Mouse (Mus musculus) v-Abl transformed pro-B cells (cell line): ENCODE results near the gene Arcn1.
"Not testable (repeated sequence)": the region's sequence is repeated elsewhere in the genome, so short reads cannot be mapped to it uniquely, and the experiment has no call there.

Experiments used
- in situ Hi-C, 2 experiments: fragments of 400-800 bp; cut with MboI; formaldehyde crosslinking; loops; one replicate each; pipeline ENCODE4 v1.15.1; 2025; ENCODE audit not compliant: unreplicated experiment in 2 of 2

The Arcn1 gene

DNA sequence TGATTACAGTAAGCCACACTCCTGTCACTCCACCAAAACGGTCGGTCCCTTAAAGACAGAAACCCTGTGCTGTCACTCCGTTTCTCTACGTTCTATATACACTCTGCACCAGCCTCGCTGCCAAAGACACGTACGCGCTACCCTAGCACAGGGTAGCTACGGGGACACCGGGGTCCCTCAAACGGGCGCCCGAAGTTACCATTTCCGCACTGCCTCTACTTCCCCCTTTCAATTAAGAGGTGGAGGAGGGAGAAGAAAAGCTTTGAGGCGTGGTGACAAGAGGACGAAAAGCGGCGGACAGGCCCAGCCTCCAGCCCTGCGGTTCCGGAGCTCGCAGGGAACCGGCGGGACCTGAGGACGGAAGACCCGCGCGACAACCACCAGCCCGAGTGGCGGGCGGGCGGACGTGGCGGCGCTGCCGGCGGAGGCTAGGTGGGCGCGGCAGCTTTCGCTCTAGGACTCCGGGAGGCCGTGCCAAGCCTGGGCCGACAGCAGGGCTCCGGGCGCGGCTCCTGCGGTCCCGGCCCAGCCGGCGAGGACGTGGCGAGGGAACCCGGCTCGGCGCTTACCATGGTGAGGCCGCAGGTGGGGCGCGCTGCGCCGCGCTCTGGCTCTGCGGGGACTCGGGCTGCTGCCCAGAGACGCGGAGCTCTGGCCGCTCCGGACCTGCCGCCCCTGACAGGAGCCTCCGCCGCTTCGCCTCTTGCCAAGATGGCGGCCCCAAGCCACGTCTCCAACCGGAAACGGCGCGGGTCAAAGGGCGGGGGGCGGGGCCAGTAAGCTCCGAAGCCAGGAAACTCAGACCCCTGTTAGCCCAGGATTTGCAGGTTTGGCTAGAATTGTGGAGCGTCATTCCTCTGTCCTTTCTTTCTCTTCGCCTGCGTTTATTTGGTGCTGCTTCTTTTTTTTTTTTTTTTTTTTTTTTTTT lies at the start of gene Arcn1, which contains the start of gene Ift46:
Arcn1 (minus strand) TSS at position 745 of the 928 bp plus-strand sequence.
Ift46 (plus strand) TSS at position 808 of the 928 bp plus-strand sequence.
- in situ Hi-C loops: no loop called here

DNA sequence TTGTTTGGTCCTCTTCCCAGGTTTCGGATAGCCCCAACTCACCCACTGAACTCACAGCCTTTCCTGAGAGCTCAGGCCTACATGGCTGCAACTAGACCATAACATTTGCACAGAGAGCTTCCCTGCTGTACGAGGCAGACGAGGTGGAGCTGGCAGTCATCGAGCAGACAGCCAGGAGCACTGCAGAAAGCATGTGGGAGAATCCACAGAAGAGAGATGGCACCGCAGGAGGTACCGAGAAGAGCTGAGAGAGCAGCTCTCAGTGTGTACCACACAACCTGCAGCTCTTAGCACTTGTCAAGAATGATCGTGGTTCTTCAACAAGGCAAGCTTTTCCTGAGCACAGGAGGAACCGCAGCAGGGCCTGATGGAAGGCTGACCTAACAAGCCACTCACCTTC lies 46.5 kb upstream of the Arcn1 start:
- in situ Hi-C loops: loop anchor here (5.0 to 10.0 kb wide), 4 partner anchors 67 to 199 kb away; no protein-coding TSS in a partner anchor

DNA sequence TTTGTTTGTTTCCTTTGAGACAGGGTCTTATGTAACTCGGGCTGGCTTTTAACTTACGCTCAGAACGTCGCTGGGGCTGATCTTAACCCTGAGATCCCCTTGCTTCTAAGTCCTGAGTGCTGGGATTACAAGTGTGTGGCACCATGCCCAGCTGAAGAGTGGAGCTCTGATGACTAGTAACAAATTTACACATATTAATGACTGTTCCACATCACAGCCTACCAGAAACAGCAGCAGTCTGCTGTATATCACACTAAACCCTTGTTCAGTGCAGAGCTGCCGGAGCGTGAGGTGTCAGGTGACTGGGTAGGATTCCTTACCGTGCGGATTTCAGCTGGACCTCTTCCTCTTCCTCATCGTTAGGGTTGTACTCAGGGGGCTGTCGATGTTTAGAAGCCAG lies 42.7 kb upstream of the Arcn1 start:
- in situ Hi-C loops: loop anchor here (5.0 to 10.0 kb wide), 4 partner anchors 63 to 196 kb away; no protein-coding TSS in a partner anchor

DNA sequence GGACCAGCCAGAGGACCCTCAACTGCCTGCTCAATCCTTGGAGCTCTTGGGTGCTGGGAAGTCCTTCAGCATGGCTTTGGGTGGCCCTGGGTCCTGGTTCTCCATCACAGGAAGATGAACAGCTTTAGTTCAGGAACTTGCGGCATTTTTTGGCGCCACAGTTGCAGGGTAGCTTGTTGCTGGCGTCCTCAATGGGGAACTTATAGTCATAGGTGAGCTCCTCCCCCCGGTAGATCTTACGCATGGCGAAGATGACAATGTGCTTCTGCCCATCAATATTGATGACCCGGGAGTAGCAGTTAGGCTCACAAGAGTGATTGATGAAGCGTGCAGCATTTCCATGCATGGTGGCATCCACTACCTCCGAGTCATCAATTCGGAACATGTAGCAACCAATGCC lies 40.1 kb upstream of the Arcn1 start:
- in situ Hi-C loops: no loop called here

DNA sequence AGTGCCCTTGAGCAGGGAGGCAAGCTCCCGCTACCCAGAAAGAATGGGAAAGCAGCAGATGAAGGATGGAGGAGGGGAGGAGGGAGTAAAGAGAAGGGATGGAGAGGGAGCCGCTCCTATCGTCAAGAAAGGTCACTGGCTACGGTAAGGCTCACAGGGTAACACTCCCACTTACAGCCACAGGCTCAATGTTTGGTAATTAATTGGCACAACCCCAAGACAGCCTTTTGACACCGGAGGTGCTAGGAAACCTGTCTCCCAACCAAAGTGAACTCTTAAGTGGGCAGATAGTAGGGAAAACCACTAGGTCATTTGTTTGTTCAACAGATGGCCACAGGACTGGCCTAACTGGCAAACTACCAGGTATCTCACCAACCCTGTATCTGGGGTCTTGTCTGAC lies 39.5 kb upstream of the Arcn1 start:
- in situ Hi-C loops: no loop called here

DNA sequence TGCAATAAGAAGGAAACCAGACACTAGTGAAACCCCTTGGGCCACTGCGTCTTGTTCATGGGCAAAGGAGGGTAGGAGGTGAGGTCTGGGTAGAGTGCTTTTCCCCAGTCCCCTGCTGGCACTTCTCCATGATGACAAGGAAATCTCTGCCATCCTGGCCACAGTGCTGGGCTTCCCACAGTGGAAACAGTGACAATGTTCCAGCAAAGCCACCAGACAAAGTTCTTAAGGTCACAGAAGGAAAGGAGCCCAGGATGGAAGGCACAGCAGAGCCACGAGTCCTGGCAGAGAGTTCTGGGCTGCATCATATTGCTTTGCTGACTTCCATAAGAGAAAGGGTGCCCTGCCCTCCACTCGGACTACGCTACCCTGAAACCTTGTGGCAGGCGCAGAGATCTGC lies 37.9 kb upstream of the Arcn1 start:
- in situ Hi-C loops: no loop called here

DNA sequence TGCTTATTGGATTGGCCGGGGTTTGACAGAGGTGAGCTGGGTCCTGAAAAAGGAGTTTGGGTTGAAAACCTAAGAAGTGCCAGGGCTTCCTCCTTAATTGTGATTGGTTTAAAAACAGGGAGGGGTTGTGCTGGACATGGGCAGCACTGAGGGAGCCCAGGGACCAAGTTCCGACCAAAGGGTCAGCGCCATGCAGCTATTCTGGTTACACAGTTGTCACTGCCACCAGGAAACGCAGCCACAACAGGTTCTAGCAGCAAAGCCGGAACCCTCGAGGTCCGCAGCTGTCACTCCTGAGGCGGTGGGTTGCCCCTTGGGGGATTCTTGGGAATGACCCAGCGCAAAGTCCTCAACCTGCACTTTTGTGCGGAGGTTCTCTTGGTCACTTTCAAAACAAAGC lies 37.0 kb upstream of the Arcn1 start:
- in situ Hi-C loops: no loop called here

- in situ Hi-C loops: no loop called here
Measured at GRCm38 (mm10) chr9:44802808-44803450, 35.3 kb upstream of the Arcn1 start, which contains the start of gene Ttc36. Gene Ttc36, minus strand, starts transcription at chr9:44803072.

GRCm38 (mm10) chr9:44801669-44802068 lies 34.0 kb upstream of the Arcn1 start:
- in situ Hi-C loops: no loop called here

DNA sequence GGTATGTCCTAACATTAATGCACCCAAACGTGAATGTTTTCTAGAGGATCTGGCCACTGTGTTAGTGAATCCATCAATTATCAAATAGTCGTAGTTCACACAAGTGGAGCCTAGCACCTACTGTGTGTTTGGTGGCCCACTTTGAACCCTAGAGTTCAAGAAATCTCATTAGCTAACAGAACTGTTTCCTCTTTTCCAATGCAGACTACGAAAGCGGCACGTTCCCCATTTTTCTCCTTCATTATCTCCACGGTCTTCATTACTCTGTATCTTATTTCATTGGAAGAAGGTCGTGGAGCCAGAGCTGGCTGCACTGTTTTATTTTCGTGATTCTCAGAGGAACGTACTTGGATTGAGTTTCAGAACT lies 32.3 kb upstream of the Arcn1 start:
- in situ Hi-C loops: no loop called here

- in situ Hi-C loops: no loop called here
Measured at GRCm38 (mm10) chr9:44799102-44799957, 31.7 kb upstream of the Arcn1 start, which contains the start of gene Tmem25. Gene Tmem25, minus strand, starts transcription at chr9:44799307.

DNA sequence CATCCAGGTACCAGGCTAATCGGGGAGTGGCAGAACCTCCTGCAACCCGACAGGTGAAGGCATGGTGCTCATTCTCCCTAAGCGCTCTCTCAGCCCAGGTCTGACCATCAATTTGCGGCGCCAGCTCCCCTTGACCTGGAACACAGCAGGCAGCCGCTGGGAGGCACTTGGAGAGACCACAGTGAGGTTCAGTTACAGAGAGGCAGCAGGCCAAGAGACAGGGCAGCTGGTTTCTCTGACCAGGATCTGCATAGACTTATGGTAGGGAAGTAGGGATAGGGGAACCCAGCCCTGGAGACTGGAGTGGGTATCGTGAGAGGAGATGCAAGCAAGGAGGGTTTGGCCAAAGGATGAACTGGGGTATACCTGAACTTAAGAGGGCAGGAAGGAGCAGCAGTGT lies 30.7 kb upstream of the Arcn1 start:
- in situ Hi-C loops: no loop called here

GRCm38 (mm10) chr9:44792842-44793241 lies 25.2 kb upstream of the Arcn1 start:
- in situ Hi-C loops: no loop called here

GRCm38 (mm10) chr9:44772750-44773651 lies 5.4 kb upstream of the Arcn1 start:
- in situ Hi-C loops: no loop called here

GRCm38 (mm10) chr9:44772392-44772749 lies 4.7 kb upstream of the Arcn1 start:
- in situ Hi-C loops: no loop called here

GRCm38 (mm10) chr9:44771376-44771775 lies 3.7 kb upstream of the Arcn1 start:
- in situ Hi-C loops: no loop called here

- in situ Hi-C loops: not testable (repeated sequence)
Measured at GRCm38 (mm10) chr9:44768029-44768394, 367 bp upstream of the Arcn1 start.

DNA sequence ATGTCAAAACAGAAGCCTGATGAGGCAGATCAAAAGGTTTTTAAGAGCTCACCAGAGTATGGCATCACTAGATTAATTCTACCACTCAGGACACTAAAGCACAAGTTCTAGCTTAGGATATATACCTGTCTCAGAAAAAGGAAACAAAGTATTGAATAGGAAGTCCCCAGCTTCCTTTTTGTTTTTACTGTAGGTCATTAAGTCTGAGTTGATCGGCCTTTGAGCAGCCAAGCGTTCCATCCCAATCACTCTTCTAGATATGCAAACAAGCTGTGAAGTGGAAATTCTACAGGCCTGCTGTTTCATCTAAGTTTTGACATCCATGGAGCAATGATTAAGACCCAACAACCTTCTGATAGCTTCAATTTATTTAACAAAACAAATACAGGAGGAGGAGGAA lies 6.8 kb downstream of the Arcn1 start:
- in situ Hi-C loops: no loop called here

GRCm38 (mm10) chr9:44748473-44748872 lies 19.2 kb downstream of the Arcn1 start:
- in situ Hi-C loops: loop anchor here in 1 of 2 experiments (5.0 kb wide), 1 partner anchor 64 kb away; no protein-coding TSS in a partner anchor

GRCm38 (mm10) chr9:44747341-44747740 lies 20.3 kb downstream of the Arcn1 start:
- in situ Hi-C loops: loop anchor here in 1 of 2 experiments (5.0 kb wide), 1 partner anchor 65 kb away; no protein-coding TSS in a partner anchor
